Mouse (Mus musculus) spleen, postnatal 36 days (tissue): Measurements from ENCODE around the gene Pank2.
"Not testable (repeated sequence)": the region's sequence is repeated elsewhere in the genome, so short reads cannot be mapped to it uniquely, and the experiment has no call there.

Experiments
- DNase-seq, 2 experiments: peaks; one replicate each; pipeline ENCODE4 v3.0.0; 2022; ENCODE audit warnings: low spot score in 2 of 2, mixed read lengths in 1 of 2

The Pank2 gene

DNA sequence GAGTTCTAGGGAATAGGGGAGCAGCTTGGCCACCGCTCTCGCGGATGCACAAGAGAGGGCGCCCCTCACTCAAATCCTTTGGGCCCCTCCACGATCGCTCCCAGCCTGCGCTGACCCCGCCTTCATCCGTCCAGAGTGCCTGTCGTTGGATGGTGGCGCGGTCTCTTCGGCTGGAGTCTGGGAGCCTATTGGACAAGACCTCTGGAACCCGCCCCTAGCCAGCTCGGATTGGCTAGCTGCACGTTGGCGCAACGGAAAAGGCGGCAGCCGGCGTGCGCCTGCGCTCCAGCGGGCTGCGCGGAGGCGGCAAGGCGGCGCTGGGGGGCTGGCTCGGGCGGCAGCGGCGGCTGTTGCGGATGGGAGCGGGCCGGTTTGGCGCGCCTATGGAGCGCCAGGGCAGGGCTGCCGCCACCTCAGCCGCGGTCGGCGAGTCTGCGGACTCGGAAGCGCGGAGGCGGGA is at the start of gene Pank2:
Gene Pank2, plus strand, starts transcription at position 283 of the 460 bp plus-strand sequence.
- peak; percentile 97 to 98 for DNase-seq

DNA sequence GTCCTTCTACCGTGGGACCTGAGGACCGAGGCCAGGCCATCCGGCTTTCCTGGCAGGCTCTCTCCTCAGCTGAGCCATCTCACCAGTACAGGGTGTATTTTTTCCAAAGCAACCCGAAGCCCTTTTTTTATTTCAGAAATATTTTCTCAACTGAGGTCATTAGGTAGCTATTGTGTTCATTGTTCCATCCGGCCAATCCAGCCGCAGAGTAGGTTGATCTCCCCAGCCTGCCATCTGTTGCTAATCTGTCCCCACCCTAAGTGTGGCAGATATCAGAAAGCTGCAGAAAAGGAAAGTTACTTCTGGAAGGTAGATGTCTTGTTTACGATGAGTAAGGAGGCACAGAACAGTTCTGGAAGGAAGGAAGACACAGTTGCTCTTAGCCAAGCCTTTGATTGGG is 48.5 kb upstream of the Pank2 start:
- DNase-seq = peak; percentile 24 to 55

DNA sequence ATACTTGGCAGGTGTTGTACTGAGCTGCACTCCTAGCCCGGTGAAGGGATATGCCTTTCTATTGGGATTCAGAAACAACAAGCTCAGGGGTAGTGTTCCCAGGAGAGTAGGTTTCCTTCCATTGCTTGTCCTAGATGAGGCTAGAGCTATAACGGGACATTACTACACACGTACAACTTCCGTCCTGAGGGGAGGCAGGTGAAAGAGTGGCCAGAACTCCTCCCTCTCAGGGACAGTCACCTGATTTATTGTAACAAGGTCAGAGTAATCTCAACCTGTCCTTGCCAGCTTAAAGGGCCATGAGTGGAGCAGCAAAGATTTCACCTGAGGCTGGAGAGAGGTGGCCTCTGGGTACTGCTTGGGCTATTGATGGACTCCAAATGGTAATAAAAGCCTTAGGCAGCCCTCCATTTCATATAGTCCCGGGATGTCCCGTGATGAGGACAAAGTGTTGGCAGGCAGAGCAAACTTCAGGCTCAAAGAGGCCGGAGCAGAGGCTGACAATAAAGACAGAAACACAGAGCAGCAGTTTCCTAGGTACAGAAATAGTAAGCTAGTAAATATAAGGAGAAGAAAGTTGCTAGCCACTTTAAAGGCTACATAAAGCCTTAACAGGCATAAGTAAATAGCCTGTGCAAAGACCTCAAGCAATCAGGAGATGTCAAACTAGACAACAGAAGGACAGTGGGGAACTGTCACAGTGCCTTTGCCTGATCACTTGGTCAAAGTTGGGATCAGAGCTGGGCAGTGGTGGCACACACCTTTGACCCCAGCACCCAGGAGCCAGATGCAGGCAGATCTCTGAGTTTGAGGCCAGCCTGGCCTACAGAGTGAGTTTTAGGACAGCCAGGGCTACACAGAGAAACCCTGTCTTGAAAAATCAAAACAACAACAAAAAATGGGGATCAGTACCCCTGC is 46.1 kb upstream of the Pank2 start:
- DNase-seq = no peak

DNA sequence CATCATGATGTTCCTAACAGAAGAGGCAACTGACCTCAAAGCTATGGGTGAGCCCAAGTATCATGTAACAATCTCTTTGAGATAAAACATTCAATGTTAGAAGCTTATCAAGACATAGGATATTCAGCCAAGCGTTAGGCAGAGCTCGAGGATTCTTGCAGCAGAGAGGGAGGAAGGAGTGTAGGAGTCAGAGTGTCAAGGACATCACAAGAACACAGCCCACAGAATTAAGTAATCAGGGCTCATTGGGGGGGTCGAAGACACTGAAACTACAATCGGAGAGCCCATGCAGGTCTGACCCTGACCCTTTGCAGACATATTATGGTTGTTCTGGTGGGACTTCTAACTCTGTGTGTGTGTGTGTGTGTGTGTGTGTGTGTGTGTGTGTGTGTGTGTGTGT is 42.3 kb upstream of the Pank2 start:
- DNase-seq = no peak

DNA sequence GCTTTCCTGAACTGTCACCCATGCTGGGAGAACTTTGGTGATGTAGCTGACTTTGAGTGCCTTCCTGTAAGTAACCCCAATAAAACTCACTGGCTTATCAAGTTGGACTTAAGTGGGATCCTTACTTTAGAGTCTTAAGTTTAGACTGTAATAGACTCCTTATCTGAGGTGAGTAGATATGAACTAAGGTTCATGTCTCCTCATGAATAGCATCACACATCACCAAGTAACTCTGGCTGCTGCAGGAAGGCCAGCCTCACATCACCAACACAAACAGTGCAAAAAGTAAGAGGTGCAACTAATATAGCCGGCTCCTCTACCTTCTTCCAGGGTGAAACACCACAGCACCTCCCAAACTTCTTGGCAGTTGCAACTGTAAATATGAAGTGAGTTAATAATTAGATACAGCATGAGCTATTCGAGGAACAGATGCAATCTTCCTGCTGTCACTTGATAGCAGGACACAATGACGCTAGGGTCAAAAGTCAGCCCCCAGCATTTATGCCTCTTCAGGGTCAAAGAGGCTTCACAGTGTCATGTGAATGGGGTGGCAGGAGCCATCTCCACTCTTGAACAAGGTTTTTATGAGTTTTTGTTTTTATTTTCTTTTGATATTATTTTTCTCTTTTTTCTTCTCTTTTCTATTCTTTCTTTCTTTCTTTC is 40.3 kb upstream of the Pank2 start:
- DNase-seq = no peak

DNA sequence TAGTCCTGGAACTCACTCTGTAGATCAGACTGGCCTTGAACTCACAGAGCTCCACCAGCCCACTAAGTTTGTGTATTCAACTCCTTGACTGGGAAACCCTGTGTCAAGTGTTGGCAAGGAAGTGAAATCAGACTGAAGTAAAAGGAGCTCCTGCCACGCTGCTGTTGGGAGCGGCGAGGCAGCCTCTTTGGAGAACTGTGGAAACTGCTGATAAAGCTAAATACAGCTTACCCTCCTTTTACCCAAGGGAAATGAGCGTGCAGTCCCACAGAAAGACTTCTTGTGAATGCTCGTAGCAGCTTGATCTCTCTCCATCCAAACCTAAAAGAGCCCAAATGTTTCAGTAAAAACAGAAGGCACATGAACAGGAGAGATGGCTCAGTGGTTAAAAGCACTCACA is 39.7 kb upstream of the Pank2 start:
- peak; percentile 26 to 36 for DNase-seq

DNA sequence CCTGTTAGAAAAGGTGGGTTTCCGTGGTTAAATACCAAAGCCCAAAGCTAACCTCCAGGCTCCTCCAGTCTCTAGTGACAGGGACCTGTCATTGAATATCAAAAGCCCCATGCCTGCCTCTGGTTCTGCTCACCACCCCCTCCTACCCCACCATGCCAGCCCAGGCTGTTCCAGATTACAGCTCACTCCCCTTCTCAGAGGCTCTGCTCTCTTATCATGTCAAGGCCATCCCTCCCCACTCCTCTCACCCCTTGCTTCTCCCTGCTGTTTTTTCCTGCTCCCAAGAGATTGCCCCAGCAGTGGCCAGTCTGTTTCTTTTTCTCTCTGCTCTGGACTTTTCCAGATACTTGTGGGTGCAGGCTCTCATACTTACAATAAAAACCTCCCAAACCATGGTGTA is 38.7 kb upstream of the Pank2 start:
- DNase-seq = peak; percentile 52 to 66

DNA sequence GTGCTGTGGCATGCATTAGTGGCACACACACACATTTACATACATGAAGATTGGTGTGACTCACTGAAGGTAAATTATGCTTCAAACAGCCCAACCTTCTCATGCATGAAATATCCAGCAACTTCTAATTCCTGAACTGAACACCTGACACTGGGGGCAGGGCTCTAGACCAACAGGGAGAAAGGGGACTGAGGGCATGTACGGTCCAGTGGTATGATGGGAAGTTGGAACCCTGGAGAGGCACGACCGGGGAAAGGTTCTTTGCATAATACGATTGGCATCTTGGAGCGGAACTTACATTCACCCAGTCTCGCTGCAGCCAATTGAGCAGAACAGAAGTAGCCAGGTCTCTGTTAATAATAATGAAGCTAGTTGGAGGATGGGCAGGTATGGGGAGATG is 37.1 kb upstream of the Pank2 start:
- DNase-seq = no peak

DNA sequence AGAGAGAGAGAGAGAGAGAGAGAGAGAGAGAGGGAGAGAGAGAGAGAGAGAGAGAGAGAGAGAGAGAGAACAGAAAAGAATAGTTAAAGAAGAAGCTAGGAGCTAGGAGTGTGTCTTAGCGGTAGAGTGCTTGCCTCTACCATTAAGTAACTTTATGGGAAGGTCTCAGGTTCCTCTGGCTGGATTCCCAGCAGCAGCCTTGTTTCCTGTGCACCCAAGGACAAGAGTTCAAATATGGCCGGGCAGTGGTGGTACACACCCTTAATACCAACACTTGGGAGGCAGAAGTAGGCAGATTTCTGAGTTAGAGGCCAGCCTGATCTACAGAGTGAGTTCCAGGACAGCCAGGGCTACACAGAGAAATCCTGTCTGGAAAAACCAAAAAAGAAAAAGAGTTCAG is 35.6 kb upstream of the Pank2 start:
- not testable (repeated sequence) for DNase-seq

DNA sequence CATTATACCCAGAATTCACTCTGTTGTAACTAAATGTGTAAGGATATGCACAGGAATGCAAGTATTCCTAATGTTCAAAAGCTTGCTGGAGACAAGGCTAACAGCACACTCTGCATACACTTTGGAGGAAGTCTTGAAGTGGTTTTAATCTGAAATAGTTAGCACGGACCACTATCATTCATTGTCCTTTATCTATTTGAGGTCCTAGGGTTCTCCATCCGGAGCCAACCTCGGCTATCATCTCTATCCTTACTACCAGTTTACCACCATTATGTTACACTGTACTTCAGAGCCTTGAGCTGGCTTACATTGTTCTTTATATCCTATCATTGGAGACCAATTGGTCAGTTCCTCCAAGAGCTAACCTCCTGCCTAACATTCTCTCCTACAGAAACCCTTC is 35.1 kb upstream of the Pank2 start:
- no peak for DNase-seq

DNA sequence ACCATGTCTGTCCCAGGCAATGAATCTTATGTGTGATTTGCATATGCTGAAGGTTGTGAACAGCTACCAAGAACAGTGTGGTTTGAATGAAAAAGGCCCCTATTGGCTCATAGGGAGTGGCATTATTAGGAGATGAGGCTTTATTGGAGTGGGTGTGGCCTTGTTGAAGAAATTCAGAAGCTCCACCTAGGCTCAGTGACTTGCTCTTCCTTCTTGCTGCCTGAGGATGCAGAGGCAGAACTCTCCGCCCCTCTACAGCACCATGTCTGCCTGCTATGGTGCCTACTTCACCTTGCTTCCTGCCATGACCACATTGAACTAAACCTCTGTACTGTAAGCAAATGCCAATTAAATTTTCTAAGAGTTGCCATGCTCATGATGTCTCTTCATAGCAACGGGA is 29.7 kb upstream of the Pank2 start:
- DNase-seq = peak; percentile 51 to 64

DNA sequence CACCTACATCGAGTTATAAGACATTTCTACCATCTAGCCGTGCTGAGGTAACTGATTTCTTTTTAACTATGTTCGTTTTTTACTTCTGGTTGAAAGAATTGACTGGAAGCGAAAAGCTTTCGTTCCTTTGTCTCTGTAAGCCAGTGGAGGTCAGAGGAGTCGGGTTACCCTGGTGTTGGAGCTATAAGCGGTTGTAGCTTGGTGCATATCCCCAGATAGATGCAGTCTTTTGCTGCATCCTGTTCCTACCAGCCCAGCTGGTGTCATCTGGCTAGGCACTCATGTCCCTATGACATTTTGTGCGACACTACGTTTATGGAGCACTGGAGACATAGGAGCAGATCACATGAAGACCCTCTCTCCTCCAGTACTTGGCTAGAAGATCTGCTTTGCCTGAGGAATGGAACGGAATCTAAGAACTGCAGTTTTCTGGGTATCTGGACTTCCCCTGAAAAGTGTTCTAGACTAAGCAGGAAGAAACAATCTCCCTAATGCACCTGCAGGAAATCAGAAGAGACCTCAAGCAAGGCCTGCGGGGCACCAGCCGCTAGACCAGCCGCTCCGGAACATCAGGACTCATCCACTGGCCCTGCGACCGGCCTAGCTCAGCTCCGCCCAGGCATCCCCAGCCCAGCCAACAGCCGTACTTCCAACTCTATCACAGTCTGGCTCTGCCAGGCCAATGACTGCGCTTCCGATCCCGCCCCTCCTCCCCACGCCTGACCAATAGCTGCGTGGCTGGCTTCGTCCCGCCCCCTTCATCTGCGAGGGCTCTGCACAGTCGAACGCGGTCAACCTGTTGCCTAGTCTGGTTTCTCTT is 28.8 kb upstream of the Pank2 start, which contains the start of gene Mavs:
Gene Mavs, plus strand, starts transcription at position 757 of the 820 bp plus-strand sequence.
- DNase-seq = peak; percentile 97

DNA sequence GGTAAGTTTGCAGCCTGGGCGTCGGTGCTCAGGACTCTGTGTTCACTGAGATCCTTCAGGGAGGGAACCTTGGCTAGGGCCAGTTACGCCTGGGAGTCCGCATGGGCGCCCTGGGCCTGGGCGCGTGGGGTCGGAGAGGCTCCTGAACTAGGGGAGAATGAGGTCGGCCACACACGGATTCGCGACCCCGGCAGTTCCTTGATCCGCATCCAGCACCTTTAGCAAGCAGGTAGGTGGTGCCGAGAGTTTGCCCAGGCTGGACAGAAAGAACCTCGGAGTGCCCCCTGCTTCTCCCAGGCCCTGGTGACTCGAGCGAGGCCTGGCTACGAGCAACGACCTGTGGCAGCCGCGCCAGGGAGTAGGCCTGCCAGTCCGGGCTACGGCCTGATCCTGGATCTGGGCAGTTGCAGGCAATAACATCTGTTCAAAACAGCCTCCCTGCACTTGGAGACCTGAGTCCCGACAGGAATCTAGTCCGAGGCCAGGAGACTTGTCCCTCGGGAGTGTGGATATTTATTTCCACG is 28.1 kb upstream of the Pank2 start:
- no peak for DNase-seq

DNA sequence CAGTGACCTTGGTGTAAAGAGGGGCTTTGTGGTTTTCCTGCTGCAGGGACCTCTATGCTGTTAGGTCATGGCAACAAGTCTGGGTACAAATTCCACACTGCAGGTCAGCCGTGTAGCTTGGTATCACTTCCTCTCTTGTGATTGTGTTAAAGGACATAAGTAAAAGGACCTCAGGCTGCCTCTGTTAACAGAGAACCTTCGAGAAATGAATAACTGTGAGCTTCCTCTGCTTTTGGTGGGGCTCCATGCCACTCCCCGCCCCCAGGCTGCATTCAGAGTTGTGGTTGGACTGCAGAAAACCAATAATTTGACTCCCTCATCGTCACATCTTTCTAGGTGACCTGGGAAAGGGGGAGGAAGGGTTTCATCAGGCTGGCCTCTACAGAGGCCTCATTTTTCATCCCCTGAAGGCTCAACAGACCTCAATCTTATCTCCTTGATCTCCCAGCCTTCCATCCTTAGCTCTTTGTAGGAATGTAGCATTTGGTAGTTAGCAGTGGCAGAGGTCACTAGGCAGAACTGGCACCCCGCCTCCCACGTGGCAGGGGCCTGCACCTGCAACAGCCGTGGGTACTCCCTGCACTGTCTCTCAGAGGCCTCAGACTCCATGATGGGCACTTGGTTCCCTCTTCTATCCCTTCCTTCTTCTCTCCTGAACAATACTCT is 27.2 kb upstream of the Pank2 start:
- DNase-seq = peak; percentile 70 to 71

DNA sequence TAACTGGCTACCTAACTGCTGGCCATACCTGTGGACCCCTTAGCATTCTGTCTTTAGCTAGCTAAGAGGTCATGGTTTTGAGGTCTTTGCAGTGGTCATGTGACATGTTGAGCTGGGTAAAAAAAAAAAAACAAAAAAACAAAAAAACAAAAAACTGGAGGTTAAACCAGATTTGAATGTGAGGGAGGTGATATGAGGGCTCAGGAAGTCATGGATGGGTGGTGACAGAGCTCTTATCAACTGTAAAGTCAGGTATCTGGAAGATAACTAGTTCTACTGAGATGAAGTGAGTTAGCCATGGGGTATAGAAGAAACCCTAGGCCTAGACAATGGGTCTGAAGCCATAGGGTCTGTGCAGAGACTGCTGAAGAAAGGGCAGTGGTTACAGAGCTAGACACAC is 20.1 kb upstream of the Pank2 start:
- no peak for DNase-seq

DNA sequence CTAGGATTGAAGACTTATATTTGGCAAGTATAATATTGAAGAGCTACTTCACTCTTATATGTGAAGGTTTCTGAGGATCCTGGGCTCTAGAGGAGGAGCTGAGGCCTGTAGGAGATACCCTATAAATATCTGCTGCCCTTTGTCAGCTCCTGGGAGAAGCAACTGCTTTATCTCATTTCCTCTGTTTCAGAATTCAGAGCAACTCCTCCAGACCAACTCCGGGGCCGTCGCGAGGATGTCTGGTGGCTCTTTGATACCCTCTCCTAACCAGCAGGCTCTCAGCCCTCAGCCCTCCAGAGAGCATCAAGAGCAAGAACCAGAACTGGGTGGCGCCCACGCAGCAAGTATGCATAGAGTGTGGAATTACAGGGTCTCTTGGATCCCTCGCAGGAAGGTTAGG is 19.4 kb upstream of the Pank2 start:
- DNase-seq = no peak

DNA sequence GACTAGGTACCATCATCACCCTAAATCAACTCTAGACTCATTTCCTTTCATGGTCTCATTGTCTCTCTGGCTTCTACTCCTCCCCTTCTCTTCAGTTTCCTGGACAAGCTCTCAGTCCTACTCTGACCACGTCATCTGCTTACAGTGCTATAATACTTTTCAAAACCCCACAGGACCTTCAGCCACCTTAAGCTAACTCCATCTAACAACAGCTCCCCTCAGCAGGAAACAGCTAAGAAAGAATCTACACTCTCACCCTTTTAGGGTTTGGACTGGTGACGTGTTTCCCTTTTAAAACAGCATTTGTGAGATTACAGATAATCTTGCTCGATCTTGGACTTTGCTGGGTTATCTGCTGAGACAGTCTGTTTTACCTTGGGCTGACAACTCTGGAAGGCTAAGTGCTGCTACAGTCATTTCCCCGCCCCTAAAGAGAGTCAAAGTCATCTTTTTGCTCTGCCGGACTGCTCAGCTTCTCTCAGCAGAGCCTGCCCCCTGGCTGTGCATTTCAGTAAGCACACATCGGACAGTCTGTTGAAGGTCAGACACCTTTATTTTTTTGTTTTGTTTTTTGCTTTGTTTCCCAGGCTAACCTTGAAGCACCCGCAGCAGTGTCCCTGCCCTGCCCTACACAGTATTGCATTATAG is 8.5 kb upstream of the Pank2 start:
- DNase-seq = peak; percentile 66 to 74

DNA sequence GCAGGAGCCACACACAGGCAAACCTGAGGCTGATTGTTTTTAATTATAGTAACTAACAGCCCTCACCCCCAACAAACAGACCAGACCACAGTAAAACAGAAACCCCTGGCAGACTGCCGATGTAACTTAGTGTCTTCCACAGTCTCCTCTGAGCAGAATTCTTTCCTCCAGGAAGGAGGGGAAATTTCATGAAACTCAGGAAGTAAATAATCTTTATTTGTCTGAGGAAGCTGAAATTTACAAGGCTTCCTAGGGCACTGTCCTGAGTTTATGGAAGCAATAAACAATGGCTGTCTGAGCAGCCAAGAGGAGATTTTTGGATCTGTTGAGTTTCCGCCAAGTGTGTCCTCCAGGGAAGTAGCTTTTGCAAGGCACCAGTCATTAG is 8.0 kb upstream of the Pank2 start:
- no peak for DNase-seq

DNA sequence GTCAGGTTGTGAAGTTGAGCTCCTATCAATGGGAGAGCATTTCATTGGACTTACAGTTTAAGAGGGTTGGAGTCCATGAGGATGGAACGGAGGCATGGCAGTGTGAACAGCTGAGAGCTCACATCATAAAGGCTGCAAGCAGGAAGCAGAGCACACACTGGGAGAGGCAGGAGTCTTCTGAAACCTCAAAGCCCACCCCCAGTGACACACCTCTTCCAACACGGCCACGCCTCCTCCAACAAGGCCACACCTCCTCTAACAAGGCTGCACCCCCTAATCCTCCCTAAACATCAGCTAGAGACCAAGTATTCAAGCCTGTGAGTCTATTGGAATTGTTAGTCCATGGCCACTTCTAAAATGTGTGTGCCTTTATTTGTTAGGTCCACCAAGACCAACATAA is 6.6 kb upstream of the Pank2 start:
- DNase-seq = no peak

DNA sequence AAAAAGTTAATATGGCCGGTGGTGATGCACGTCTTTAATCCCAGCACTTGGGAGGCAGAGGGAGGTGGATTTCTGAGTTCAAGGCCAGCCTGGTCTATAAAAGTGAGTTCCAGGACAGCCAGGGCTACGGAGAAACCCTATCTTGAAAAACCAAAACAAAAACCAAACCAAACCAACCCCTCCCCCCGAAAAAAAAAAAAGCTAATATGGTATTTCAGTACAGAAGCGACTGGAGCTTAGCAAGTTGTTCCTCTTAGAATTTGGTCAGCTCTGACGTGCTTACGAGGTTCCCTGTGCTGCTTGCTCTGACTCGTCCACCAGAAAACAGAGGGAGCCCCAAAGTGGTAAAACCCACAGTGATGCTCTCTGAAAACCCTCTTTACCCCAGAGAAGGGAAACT is 3.6 kb upstream of the Pank2 start:
- DNase-seq = no peak
